Mouse (Mus musculus) spleen, embryonic (tissue): ENCODE results near the gene Atrip.

Experiments
- CTCF ChIA-PET: fragments of 350-600 bp; sonication (Branson Sonifier 250); formaldehyde crosslinking; loops from one replicate; lab custom pipeline; 2022; lab: Charles Lee

Gene Atrip

GRCm38 (mm10) chr9:109040216-109040615 lies 33.7 kb downstream of the Atrip start:
- CTCF ChIA-PET: no interaction called here

GRCm38 (mm10) chr9:109039681-109040080 lies 34.2 kb downstream of the Atrip start:
- CTCF ChIA-PET: no interaction called here

GRCm38 (mm10) chr9:109038901-109039364 lies 35.0 kb downstream of the Atrip start:
- CTCF ChIA-PET: no interaction called here

- CTCF ChIA-PET: interaction anchor here (0.5 to 0.6 kb wide), 4 partner anchors 20 to 101 kb away, joined by 3 to 4 read pairs (median 3); no protein-coding TSS in a partner anchor
These were observed 35.6 kb downstream of the Atrip start, which contains the start of gene Shisa5 for GRCm38 (mm10) chr9:109038086-109038895. TSS of gene Shisa5 (plus strand) at chr9:109038565.

- CTCF ChIA-PET: interaction anchor here (0.6 kb wide), 1 partner anchor 12 kb away, joined by 3 read pairs; no protein-coding TSS in a partner anchor
These were observed 41.5 kb downstream of the Atrip start for GRCm38 (mm10) chr9:109032435-109032834.

- CTCF ChIA-PET: no interaction called here
These were observed 42.2 kb downstream of the Atrip start for GRCm38 (mm10) chr9:109031686-109032085.

- CTCF ChIA-PET: no interaction called here
These were observed 42.9 kb downstream of the Atrip start for GRCm38 (mm10) chr9:109031001-109031400.

GRCm38 (mm10) chr9:109030312-109030711 lies 43.6 kb downstream of the Atrip start:
- CTCF ChIA-PET: no interaction called here

- CTCF ChIA-PET: no interaction called here
These were observed 45.0 kb downstream of the Atrip start for GRCm38 (mm10) chr9:109028919-109029318.

GRCm38 (mm10) chr9:109028421-109028820 lies 45.5 kb downstream of the Atrip start:
- CTCF ChIA-PET: no interaction called here

GRCm38 (mm10) chr9:109027521-109027920 lies 46.4 kb downstream of the Atrip start:
- CTCF ChIA-PET: interaction anchor here (0.5 to 1.2 kb wide), 2 partner anchors 14 to 1412 kb away, joined by 3 to 4 read pairs; no protein-coding TSS in a partner anchor

- CTCF ChIA-PET: no interaction called here
These were observed 50.8 kb downstream of the Atrip start for GRCm38 (mm10) chr9:109022866-109023685.

GRCm38 (mm10) chr9:109021428-109021827 lies 52.5 kb downstream of the Atrip start:
- CTCF ChIA-PET: interaction anchor here (0.6 kb wide), 1 partner anchor 269 kb away, joined by 3 read pairs; no protein-coding TSS in a partner anchor

GRCm38 (mm10) chr9:109016973-109017604 lies 56.8 kb downstream of the Atrip start:
- CTCF ChIA-PET: interaction anchor here (0.9 kb wide), 1 partner anchor 17 kb away, joined by 3 read pairs; no protein-coding TSS in a partner anchor

GRCm38 (mm10) chr9:109015397-109015796 lies 58.5 kb downstream of the Atrip start:
- CTCF ChIA-PET: interaction anchor here (0.6 kb wide), 2 partner anchors 23 to 116 kb away, joined by 4 to 5 read pairs; no protein-coding TSS in a partner anchor

- CTCF ChIA-PET: no interaction called here
These were observed 63.6 kb downstream of the Atrip start for GRCm38 (mm10) chr9:109010316-109010690.

- CTCF ChIA-PET: no interaction called here
These were observed 64.1 kb downstream of the Atrip start for GRCm38 (mm10) chr9:109009636-109010315.

GRCm38 (mm10) chr9:109008994-109009635 lies 64.8 kb downstream of the Atrip start:
- CTCF ChIA-PET: interaction anchor here (0.6 kb wide), 1 partner anchor 1725 kb away, joined by 9 read pairs; no protein-coding TSS in a partner anchor

- CTCF ChIA-PET: no interaction called here
These were observed 65.8 kb downstream of the Atrip start for GRCm38 (mm10) chr9:109008081-109008480.
